Mouse (Mus musculus): ENCODE measurements around the gene Fam207a. TPM values are rescaled to one million over a fixed set of nuclear protein-coding genes. Genes with fewer than 3 reads are reported as not detected.

Gene Fam207a
- polyA plus RNA-seq, 1 experiment from 2014 or later: 26.2 TPM

DNA sequence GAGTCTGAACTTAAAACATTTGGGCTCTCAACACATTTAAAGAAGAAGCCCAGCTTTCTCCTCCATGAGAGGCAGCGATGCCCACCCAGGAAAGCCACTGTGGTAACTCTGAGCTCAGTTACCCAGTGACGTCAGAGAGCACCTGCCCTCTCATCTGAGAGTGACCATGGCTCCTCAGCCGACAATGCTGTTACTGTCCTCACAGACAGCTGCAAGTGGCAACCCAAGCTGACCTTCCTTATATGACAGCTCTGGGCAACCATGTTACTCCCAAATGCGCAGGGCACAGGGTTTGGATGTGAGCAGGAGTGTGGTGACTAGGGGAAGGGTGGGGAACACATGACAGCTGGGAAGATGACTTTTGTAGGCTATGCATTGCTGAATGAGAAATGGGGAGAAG, 37.7 kb upstream of the Fam207a start:
- Histone ChIP-seq H3K9ac (ENCODE audit: low read depth, low read length) (no peak overlapping the region), H3K27me3 (ENCODE audit: control insufficient read depth, insufficient read depth, low read length) (no peaks in the 10 kb centered on the region), H3K4me3 (ENCODE audit: low read depth, low read length) (no peak overlapping the region), H3K36me3 (ENCODE audit: control insufficient read depth, insufficient read depth, low read length) (no peaks in the 10 kb centered on the region), H3K4me2 (no peak overlapping the region), H3K9me3 (replicated peaks; ENCODE audit: control insufficient read depth, low read length) (no peaks in the 10 kb centered on the region), H3K27ac (ENCODE audit: low read depth, low read length) (no peak overlapping the region), H3K4me1 (ENCODE audit: control insufficient read depth, insufficient read depth, low read length) (no peaks in the 10 kb centered on the region; the same call in 1 of the 2 replicates)
- no peak for ATAC-seq (replicated peaks; ENCODE audit: insufficient number of reproducible peaks, low FRiP score, low TSS enrichment)
- 70% methylated on average over 4 of the region's 4 CpGs for WGBS (ENCODE audit: insufficient replicate concordance)

DNA sequence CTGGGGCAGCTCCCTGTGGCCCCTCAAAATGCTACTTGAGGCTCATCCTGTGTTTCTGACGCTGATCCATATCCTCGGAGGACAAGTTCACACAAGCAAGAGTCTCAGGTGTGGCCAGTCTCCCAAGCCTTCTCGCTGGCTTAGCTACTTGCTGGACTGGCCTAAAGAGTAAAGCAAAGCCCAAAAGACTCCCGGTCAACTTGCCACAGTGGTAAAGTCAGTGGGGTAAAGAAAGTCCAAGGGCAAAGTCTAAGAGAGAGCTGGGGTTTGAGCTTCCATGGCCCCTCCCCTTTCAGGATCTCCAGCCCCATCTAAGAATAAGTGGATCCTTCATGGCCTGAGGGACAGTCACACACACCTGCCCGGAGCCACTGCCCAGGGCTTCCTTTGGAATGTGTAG, 36.6 kb upstream of the Fam207a start:
- Histone ChIP-seq H3K27ac (ENCODE audit: low read depth, low read length) (no peak overlapping the region), H3K9me3 (replicated peaks; ENCODE audit: control insufficient read depth, low read length) (no peaks in the 10 kb centered on the region), H3K4me1 (ENCODE audit: control insufficient read depth, insufficient read depth, low read length) (no peaks in the 10 kb centered on the region; the same call in 1 of the 2 replicates), H3K4me3 (ENCODE audit: low read depth, low read length) (no peak overlapping the region), H3K4me2 (no peak overlapping the region), H3K9ac (ENCODE audit: low read depth, low read length) (no peak overlapping the region), H3K27me3 (ENCODE audit: control insufficient read depth, insufficient read depth, low read length) (no peaks in the 10 kb centered on the region), H3K36me3 (ENCODE audit: control insufficient read depth, insufficient read depth, low read length) (no peaks in the 10 kb centered on the region)
- 81% methylated on average over 5 of the region's 5 CpGs for WGBS (ENCODE audit: insufficient replicate concordance)
- ATAC-seq (replicated peaks; ENCODE audit: insufficient number of reproducible peaks, low FRiP score, low TSS enrichment): no peak

DNA sequence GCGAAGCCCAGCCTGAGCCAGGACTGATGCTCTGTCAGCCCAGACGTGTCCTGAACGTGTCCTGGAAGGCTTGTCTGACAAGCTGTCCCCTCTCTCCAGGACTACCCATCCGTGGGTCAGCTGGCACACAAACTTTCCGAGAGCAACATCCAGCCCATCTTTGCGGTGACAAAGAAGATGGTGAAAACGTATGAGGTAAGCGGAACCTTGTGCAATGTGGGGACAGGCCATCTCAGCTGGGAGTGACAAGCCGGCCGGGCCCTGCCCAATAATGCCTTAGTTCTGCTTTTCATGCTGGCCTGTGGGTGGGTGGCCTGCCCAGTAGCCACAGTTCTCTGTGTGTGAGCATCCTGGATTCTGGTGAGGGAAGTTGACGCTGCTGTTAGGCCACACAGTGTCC, 35.3 kb upstream of the Fam207a start:
- Histone ChIP-seq H3K27ac (ENCODE audit: low read depth, low read length) (no peak overlapping the region), H3K9me3 (replicated peaks; ENCODE audit: control insufficient read depth, low read length) (no peaks in the 10 kb centered on the region), H3K4me1 (ENCODE audit: control insufficient read depth, insufficient read depth, low read length) (no peaks in the 10 kb centered on the region; the same call in 1 of the 2 replicates), H3K9ac (ENCODE audit: low read depth, low read length) (no peak overlapping the region), H3K27me3 (ENCODE audit: control insufficient read depth, insufficient read depth, low read length) (no peaks in the 10 kb centered on the region), H3K4me2 (no peak overlapping the region), H3K36me3 (ENCODE audit: control insufficient read depth, insufficient read depth, low read length) (no peaks in the 10 kb centered on the region), H3K4me3 (ENCODE audit: low read depth, low read length) (no peak overlapping the region)
- ATAC-seq (replicated peaks; ENCODE audit: insufficient number of reproducible peaks, low FRiP score, low TSS enrichment): no peak
- 68% methylated on average over 11 of the region's 11 CpGs for WGBS (ENCODE audit: insufficient replicate concordance)

DNA sequence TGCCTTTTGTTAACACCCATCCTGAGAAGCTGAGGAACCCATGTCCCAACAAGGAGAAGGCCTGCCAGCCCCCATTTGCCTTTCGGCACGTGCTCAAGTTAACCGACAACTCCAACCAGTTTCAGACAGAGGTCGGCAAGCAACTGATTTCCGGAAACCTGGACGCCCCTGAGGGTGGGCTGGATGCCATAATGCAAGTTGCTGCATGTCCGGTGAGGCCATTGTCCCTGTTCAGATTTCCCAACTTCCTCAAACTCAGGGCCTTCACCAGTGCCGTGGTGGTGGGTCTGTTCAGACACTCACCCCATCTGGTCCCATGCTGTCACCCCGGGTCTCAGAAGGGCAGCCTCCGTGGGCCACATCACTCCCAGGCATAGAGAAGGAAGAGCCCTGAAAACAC, 33.0 kb upstream of the Fam207a start:
- no peak for ATAC-seq (replicated peaks; ENCODE audit: insufficient number of reproducible peaks, low FRiP score, low TSS enrichment)
- H3K4me2 ChIP-seq: no peak overlapping the region
- no peak overlapping the region for H3K27ac ChIP-seq (ENCODE audit: low read depth, low read length)
- no peak overlapping the region for H3K4me3 ChIP-seq (ENCODE audit: low read depth, low read length)
- no peaks in the 10 kb centered on the region for H3K9me3 ChIP-seq (replicated peaks; ENCODE audit: control insufficient read depth, low read length)
- H3K4me1 ChIP-seq (ENCODE audit: control insufficient read depth, insufficient read depth, low read length): no peaks in the 10 kb centered on the region; the same call in 1 of the 2 replicates
- H3K27me3 ChIP-seq (ENCODE audit: control insufficient read depth, insufficient read depth, low read length): no peaks in the 10 kb centered on the region
- no peaks in the 10 kb centered on the region for H3K36me3 ChIP-seq (ENCODE audit: control insufficient read depth, insufficient read depth, low read length)
- H3K9ac ChIP-seq (ENCODE audit: low read depth, low read length): no peak overlapping the region
- WGBS (ENCODE audit: insufficient replicate concordance): 80% methylated on average over 10 of the region's 10 CpGs

DNA sequence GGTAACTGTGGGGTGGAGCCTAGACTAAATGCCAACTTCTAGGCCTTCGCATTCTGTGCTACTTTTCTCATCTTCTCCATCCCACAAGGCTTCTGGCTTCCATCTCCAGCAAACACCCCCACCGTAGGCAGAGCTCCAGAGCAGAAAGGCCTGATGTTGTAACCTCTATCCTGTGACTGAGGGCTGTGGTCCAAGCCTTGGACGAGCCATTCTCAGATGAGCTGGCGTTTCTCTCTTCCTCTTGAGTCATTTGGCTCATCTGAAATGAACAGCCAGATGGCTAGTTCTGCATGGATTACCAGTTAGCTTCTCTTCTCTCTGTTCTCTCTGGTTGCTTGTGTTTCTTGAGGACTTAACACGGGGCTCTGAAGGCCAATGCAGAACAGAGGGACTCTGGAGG, 29.3 kb upstream of the Fam207a start:
- WGBS (ENCODE audit: insufficient replicate concordance): 68% methylated on average over 5 of the region's 5 CpGs

DNA sequence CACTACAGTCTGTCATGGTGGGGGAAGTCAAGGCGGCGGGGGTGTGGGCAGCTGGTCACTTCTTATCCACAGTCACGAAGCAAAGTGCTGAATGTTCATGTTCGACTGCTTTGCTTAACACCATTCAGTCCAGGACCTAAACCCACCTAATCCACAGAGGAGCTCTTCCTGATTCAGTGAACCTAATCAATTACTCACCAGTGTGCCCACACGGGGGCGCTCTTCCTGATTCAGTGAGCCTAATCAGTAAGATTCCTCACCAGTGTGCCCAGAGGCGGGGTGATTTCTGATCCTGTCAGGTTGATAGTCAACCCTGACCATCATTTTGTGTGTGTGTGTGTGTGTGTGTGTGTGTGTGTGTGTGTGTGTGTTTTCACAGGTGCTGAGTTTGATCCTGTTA, 27.6 kb upstream of the Fam207a start:
- no peaks in the 10 kb centered on the region; the same call in 1 of the 2 replicates for H3K4me1 ChIP-seq (ENCODE audit: control insufficient read depth, insufficient read depth, low read length)
- WGBS (ENCODE audit: insufficient replicate concordance): 43% methylated on average over 7 of the region's 7 CpGs
- ATAC-seq (replicated peaks; ENCODE audit: insufficient number of reproducible peaks, low FRiP score, low TSS enrichment): no peak

More for the DNA sequence above, 29.3 kb upstream of the Fam207a start:
- no peaks in the 10 kb centered on the region; the same call in 1 of the 2 replicates for H3K4me1 ChIP-seq (ENCODE audit: control insufficient read depth, insufficient read depth, low read length)
- no peak overlapping the region for H3K4me2 ChIP-seq
- H3K4me3 ChIP-seq (ENCODE audit: low read depth, low read length): no peak overlapping the region
- no peaks in the 10 kb centered on the region for H3K9me3 ChIP-seq (replicated peaks; ENCODE audit: control insufficient read depth, low read length)
- no peak overlapping the region for H3K27ac ChIP-seq (ENCODE audit: low read depth, low read length)
- no peak overlapping the region for H3K9ac ChIP-seq (ENCODE audit: low read depth, low read length)
- H3K27me3 ChIP-seq (ENCODE audit: control insufficient read depth, insufficient read depth, low read length): no peaks in the 10 kb centered on the region
- no peak for ATAC-seq (replicated peaks; ENCODE audit: insufficient number of reproducible peaks, low FRiP score, low TSS enrichment)
- H3K36me3 ChIP-seq (ENCODE audit: control insufficient read depth, insufficient read depth, low read length): no peaks in the 10 kb centered on the region

DNA sequence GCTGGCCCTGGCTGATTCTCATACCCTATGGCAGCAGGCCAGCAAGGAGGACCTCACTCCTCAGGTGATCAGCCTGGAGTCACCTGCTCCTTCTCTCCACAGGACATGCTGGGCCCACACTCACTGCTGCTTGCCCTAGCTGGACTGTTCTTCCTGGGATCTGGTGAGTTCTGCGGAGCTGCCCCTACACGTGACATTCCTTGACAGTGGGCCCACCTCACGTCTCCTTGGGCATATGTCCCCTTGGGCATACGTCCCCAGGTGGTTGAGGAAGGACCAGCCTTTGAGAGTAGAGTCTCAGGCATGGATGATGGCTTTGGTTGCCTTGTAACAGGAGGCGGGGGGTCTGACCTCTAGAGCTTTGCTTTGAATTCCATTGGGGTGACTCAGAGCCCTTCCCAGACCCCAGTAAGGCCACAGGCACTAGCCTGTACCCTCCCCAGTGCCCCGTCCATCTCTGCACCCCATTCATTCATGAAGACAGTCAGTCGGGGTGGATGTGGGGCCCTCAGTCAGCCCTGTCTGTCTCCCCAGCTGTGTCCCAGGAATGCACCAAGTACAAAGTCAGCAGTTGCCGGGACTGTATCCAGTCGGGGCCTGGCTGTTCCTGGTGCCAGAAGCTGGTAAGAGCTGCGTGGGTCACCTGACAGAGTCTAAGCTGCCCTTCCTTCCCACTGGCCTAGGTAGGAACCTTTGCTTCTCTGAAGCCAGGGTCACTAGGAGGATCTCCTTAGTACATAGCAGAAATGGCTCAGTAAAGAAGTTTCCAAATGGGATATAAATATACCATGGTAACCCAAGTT, 26.5 kb upstream of the Fam207a start:
- Histone ChIP-seq H3K27me3 (ENCODE audit: control insufficient read depth, insufficient read depth, low read length) (no peaks in the 10 kb centered on the region), H3K27ac (ENCODE audit: low read depth, low read length) (no peak overlapping the region), H3K9ac (ENCODE audit: low read depth, low read length) (no peak overlapping the region), H3K4me1 (ENCODE audit: control insufficient read depth, insufficient read depth, low read length) (no peaks in the 10 kb centered on the region; the same call in 1 of the 2 replicates), H3K4me2 (no peak overlapping the region), H3K36me3 (ENCODE audit: control insufficient read depth, insufficient read depth, low read length) (no peaks in the 10 kb centered on the region), H3K4me3 (ENCODE audit: low read depth, low read length) (no peak overlapping the region), H3K9me3 (replicated peaks; ENCODE audit: control insufficient read depth, low read length) (no peaks in the 10 kb centered on the region)
- 64% methylated on average over 10 of the region's 10 CpGs for WGBS (ENCODE audit: insufficient replicate concordance)
- ATAC-seq (replicated peaks; ENCODE audit: insufficient number of reproducible peaks, low FRiP score, low TSS enrichment): no peak

More for the DNA sequence above, 27.6 kb upstream of the Fam207a start:
- Histone ChIP-seq H3K4me2 (no peak overlapping the region), H3K9me3 (replicated peaks; ENCODE audit: control insufficient read depth, low read length) (no peaks in the 10 kb centered on the region), H3K9ac (ENCODE audit: low read depth, low read length) (no peak overlapping the region), H3K27ac (ENCODE audit: low read depth, low read length) (no peak overlapping the region), H3K4me3 (ENCODE audit: low read depth, low read length) (no peak overlapping the region), H3K36me3 (ENCODE audit: control insufficient read depth, insufficient read depth, low read length) (no peaks in the 10 kb centered on the region), H3K27me3 (ENCODE audit: control insufficient read depth, insufficient read depth, low read length) (no peaks in the 10 kb centered on the region)

DNA sequence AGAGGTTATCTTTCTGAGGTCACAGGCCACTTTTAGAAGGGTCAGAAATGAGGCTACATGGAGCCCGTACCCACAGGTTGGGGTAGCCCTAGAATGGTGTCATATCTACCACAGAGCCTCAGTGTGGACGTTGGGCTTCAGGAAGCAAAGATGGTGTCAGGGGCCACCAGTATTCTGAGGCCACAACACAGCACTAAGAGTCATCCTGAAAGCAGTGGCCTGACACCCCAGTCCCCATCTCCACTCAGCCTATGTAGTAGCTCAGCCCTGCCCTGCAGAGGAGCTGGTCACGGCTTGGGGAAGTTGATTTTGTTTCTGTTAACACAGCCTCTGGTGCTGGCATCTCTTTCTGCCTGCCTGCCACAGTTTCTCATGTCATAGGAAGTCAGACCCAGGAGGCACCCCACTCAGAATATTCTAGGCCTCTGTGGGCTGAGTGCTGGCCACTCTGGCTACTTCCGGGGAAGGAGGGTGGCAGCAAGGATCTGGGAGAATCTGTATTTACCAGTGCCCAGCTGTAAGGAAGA, 25.1 kb upstream of the Fam207a start:
- no peak overlapping the region for H3K9ac ChIP-seq (ENCODE audit: low read depth, low read length)
- no peak overlapping the region for H3K27ac ChIP-seq (ENCODE audit: low read depth, low read length)
- no peak overlapping the region for H3K4me2 ChIP-seq
- H3K4me3 ChIP-seq (ENCODE audit: low read depth, low read length): no peak overlapping the region
- ATAC-seq (replicated peaks; ENCODE audit: insufficient number of reproducible peaks, low FRiP score, low TSS enrichment): no peak
- no peaks in the 10 kb centered on the region for H3K36me3 ChIP-seq (ENCODE audit: control insufficient read depth, insufficient read depth, low read length)
- no peaks in the 10 kb centered on the region for H3K27me3 ChIP-seq (ENCODE audit: control insufficient read depth, insufficient read depth, low read length)
- 72% methylated on average over 4 of the region's 4 CpGs for WGBS (ENCODE audit: insufficient replicate concordance)
- H3K9me3 ChIP-seq (replicated peaks; ENCODE audit: control insufficient read depth, low read length): no peaks in the 10 kb centered on the region
- H3K4me1 ChIP-seq (ENCODE audit: control insufficient read depth, insufficient read depth, low read length): no peaks in the 10 kb centered on the region; the same call in 1 of the 2 replicates

Measured in heart, embryonic 11.5 days (tissue).